8 mouse cellular contexts compared by ENCODE assay signal in genomic region chr11:114829499-114830432, GRCm38 (mm10). TPM values are rescaled to one million over a fixed set of nuclear protein-coding genes. Genes with fewer than 3 reads are reported as not detected.
DNase-seq lines count a peak whose midpoint lies in the region; ATAC-seq and TF ChIP-seq lines count a peak whose summit lies in the region.

No protein-coding gene starts in this region.

- H3K9ac ChIP-seq in hindbrain, embryonic 13.5 days, result peak overlapping the region; percentile 64
- H3K9ac ChIP-seq in liver, adult 2 months (ENCODE audit: low read depth, low read length), result peak overlapping the region; percentile 39
- H3K9ac ChIP-seq in midbrain, embryonic 16.5 days (ENCODE audit: low read depth, low read length), result peak overlapping the region; percentile 36

- H3K4me2 ChIP-seq in hindbrain, embryonic 13.5 days, result peak overlapping the region; percentile 52
- peak overlapping the region; percentile 39 for H3K4me2 ChIP-seq in midbrain, embryonic 16.5 days (ENCODE audit: low read length)

- H3K36me3 ChIP-seq in hindbrain, embryonic 13.5 days, result no peaks in the 10 kb centered on the region
- H3K36me3 ChIP-seq in liver, adult 2 months (ENCODE audit: control insufficient read depth, insufficient read depth, low read length), result no peaks in the 10 kb centered on the region
- H3K36me3 ChIP-seq in midbrain, embryonic 16.5 days (ENCODE audit: control insufficient read depth, insufficient read depth, low read length), result no peaks in the 10 kb centered on the region

- TF ChIP-seq CTCF in liver, adult 2 months (IDR thresholded peaks at IDR 0.05; ENCODE audit: low read depth, low read length), result no peak

- H3K79me2 ChIP-seq in liver, adult 2 months (ENCODE audit: control insufficient read depth, insufficient read depth, low read length), result no peaks in the 10 kb centered on the region

- H3K27me3 ChIP-seq in hindbrain, embryonic 13.5 days, result 0 out of 2 replicates have a peak, but pooled peaks cover 4% of the 10 kb centered on the region
- no peaks in the 10 kb centered on the region for H3K27me3 ChIP-seq in liver, adult 2 months (ENCODE audit: control insufficient read depth, insufficient read depth, low read length)
- H3K27me3 ChIP-seq in midbrain, embryonic 16.5 days (ENCODE audit: control insufficient read depth, insufficient read depth, low read depth, low read length), result no peaks in the 10 kb centered on the region

- 0 out of 2 replicates have a peak overlapping the region, but pooled peaks have one; percentile 30 for H3K27ac ChIP-seq in hindbrain, embryonic 13.5 days
- peak overlapping the region; percentile 84 for H3K27ac ChIP-seq in liver, adult 2 months (replicated peaks; ENCODE audit: insufficient read depth, low read depth, low read length)
- no peak overlapping the region for H3K27ac ChIP-seq in midbrain, embryonic 16.5 days (ENCODE audit: low read length)

- H3K9me3 ChIP-seq in hindbrain, embryonic 13.5 days, result no peaks in the 10 kb centered on the region
- H3K9me3 ChIP-seq in midbrain, embryonic 16.5 days (replicated peaks; ENCODE audit: control insufficient read depth, low read length, poor library complexity, severe bottlenecking), result no peaks in the 10 kb centered on the region

- H3K4me3 ChIP-seq in hindbrain, embryonic 13.5 days, result peak overlapping the region; percentile 17; the same call in 1 of the 2 replicates
- H3K4me3 ChIP-seq in liver, adult 2 months (ENCODE audit: insufficient read depth, low read depth, low read length), result peak overlapping the region; percentile 12; the same call in 1 of the 2 replicates
- no peak overlapping the region for H3K4me3 ChIP-seq in midbrain, embryonic 16.5 days (ENCODE audit: low read depth, low read length)

- peak; percentile 94 for DNase-seq in ES-CJ7 (ENCODE audit: low read depth, low spot score)
- DNase-seq in cerebellum, adult 8-10 months, result peak; percentile 90
- DNase-seq in gastrocnemius, adult 18-20 months (ENCODE audit: low spot score), result peak; percentile 77
- DNase-seq in liver, adult 2 months (ENCODE audit: extremely low read depth, low read depth, low spot score), result peak; percentile 83
- DNase-seq in c-Kit-positive CD71-positive TER-119-positive erythroid progenitor cells, embryonic 14.5 days (ENCODE audit: low spot score), result no peak
- no peak for DNase-seq in spleen, adult 18-20 months

- TF ChIP-seq POLR2A in liver, adult 2 months (IDR thresholded peaks at IDR 0.05; ENCODE audit: extremely low read depth, insufficient read depth, low read length), result no peak

- ATAC-seq in hindbrain, embryonic 13.5 days (ENCODE audit: low FRiP score), result peak; percentile 24
- no peak for ATAC-seq in midbrain, embryonic 16.5 days

- 11% methylated on average over 24 of the region's 24 CpGs for WGBS in hindbrain, embryonic 13.5 days
- 5% methylated on average over 24 of the region's 24 CpGs for WGBS in liver, adult 2 months
- 7% methylated on average over 24 of the region's 24 CpGs for WGBS in midbrain, embryonic 16.5 days

- peaks cover 13% of the 10 kb centered on the region for H3K4me1 ChIP-seq in hindbrain, embryonic 13.5 days (replicated peaks)
- peaks cover 9% of the 10 kb centered on the region for H3K4me1 ChIP-seq in liver, adult 2 months (ENCODE audit: control insufficient read depth, insufficient read depth, low read length)
- peaks cover 14% of the 10 kb centered on the region; the same call in 1 of the 2 replicates for H3K4me1 ChIP-seq in midbrain, embryonic 16.5 days (ENCODE audit: control insufficient read depth, insufficient read depth, low read length)

RNA-seq across cellular contexts. Expression of gene Gprc5c, which starts 21.2 kb away (rescaled TPM):
- 10 to 100 TPM; 39.7 to 43.7 TPM for total RNA-seq in gastrocnemius, adult 18-20 months (2021)
- 9.9 and 11.9 TPM in 2 replicates for polyA plus RNA-seq in hindbrain, embryonic 13.5 days (2015; fragmentation: Nextera tagmentation; extraction: Ambion mirVana)
- 51.4 and 66.2 TPM in 2 replicates for total RNA-seq in liver, adult 2 months (2014; rRNA removed)
- 87.6 and 93.9 TPM in 2 replicates for polyA plus RNA-seq in liver, adult 2 months (2012; rRNA removed)
- 5.4 and 7.4 TPM in 2 replicates for polyA plus RNA-seq in midbrain, embryonic 16.5 days (2015; fragmentation: Nextera tagmentation; extraction: Ambion mirVana)

RNA-seq across cellular contexts. Expression of gene Gpr142, which starts 31.0 kb away (rescaled TPM):
- not detected for total RNA-seq in gastrocnemius, adult 18-20 months (2021)
- not detected in 2 replicates for polyA plus RNA-seq in hindbrain, embryonic 13.5 days (2015; fragmentation: Nextera tagmentation; extraction: Ambion mirVana)
- not detected in 2 replicates for total RNA-seq in liver, adult 2 months (2014; rRNA removed)
- not detected in 2 replicates for polyA plus RNA-seq in liver, adult 2 months (2012; rRNA removed)
- polyA plus RNA-seq in midbrain, embryonic 16.5 days (2015; fragmentation: Nextera tagmentation; extraction: Ambion mirVana), result not detected in 2 replicates

RNA-seq across cellular contexts. Expression of gene Btbd17, which starts 34.0 kb away (rescaled TPM):
- total RNA-seq in gastrocnemius, adult 18-20 months (2021), result not detected
- 21.4 and 22.3 TPM in 2 replicates for polyA plus RNA-seq in hindbrain, embryonic 13.5 days (2015; fragmentation: Nextera tagmentation; extraction: Ambion mirVana)
- not detected in 2 replicates for total RNA-seq in liver, adult 2 months (2014; rRNA removed)
- polyA plus RNA-seq in liver, adult 2 months (2012; rRNA removed), result not detected in 2 replicates
- 19.6 and 20.6 TPM in 2 replicates for polyA plus RNA-seq in midbrain, embryonic 16.5 days (2015; fragmentation: Nextera tagmentation; extraction: Ambion mirVana)

Comparison
In these comparisons a context has a peak if more than half of its experiments do, and no peak if none do; other contexts are left out.
1. DNase-seq: peak in ES-CJ7 (single experiment), cerebellum, adult 8-10 months (single experiment), gastrocnemius, adult 18-20 months (single experiment) and liver, adult 2 months (single experiment); none in c-Kit-positive CD71-positive TER-119-positive erythroid progenitor cells, embryonic 14.5 days (single experiment) and spleen, adult 18-20 months (0 of 2).
2. RNA of gene Btbd17, which starts 34.0 kb away (polyA plus RNA-seq): 21.4 to 22.3 TPM in hindbrain, embryonic 13.5 days and 19.6 to 20.6 TPM in midbrain, embryonic 16.5 days; not detected in liver, adult 2 months; every median in the first group is over 10 times any median in the second.
3. Peak in every context shown above with its lines, with median percentiles within 50 percentile points of each other: H3K9ac ChIP-seq.